Mouse (Mus musculus) limb, embryonic 11.5 days (tissue): ENCODE measurements at regions not wholly inside any gene's neighbourhood (a gene's known extent, or its start where the extent isn't known, plus 50 kb on each side); places are given as distances from the start of the nearest gene placed in this dataset.

Source experiments
- ATAC-seq: fragments of 200-750 bp; cut with Nextera tagmentation; 2 replicates; pipeline ENCODE4 v1.8.0; 2017; ENCODE audit warnings: low read depth; ENCODE audit not compliant: insufficient number of reproducible peaks, low FRiP score, low TSS enrichment
- DNase-seq: peaks from one replicate; pipeline ENCODE4 v3.0.0-alpha.2; 2015; ENCODE audit warnings: low spot score
- H3K27ac ChIP-seq: fragments of 300-500 bp; sonication (generic); replicated peaks from 2 replicates; pipeline ENCODE4 v1.5.1; 2014; ENCODE audit warnings: low read depth, mild to moderate bottlenecking, low read length
- H3K27me3 ChIP-seq: fragments of 300-500 bp; sonication (generic); 2 replicates; pipeline ENCODE4 v1.6.1; 2014; ENCODE audit warnings: mild to moderate bottlenecking, low read length, mixed read lengths; ENCODE audit not compliant: control insufficient read depth, insufficient read depth
- H3K36me3 ChIP-seq: fragments of 300-500 bp; sonication (generic); 2 replicates; pipeline ENCODE4 v1.6.1; 2014; ENCODE audit warnings: mild to moderate bottlenecking, low read length, moderate library complexity, mixed read lengths; ENCODE audit not compliant: control insufficient read depth, insufficient read depth
- H3K4me1 ChIP-seq: fragments of 300-500 bp; sonication (generic); 2 replicates; pipeline ENCODE4 v1.6.1; 2014; ENCODE audit warnings: low read length, mixed read lengths; ENCODE audit not compliant: control insufficient read depth, insufficient read depth
- H3K4me2 ChIP-seq: fragments of 300-500 bp; sonication (generic); 2 replicates; pipeline ENCODE4 v1.6.1; 2014; ENCODE audit warnings: low read depth, mild to moderate bottlenecking, moderate library complexity; ENCODE audit not compliant: severe bottlenecking
- H3K4me3 ChIP-seq: fragments of 300-500 bp; sonication (generic); 2 replicates; pipeline ENCODE4 v1.5.1; 2014; ENCODE audit warnings: low read depth, low read length
- H3K9ac ChIP-seq: fragments of 300-500 bp; sonication (generic); 2 replicates; pipeline ENCODE4 v1.6.1; 2014; ENCODE audit warnings: mild to moderate bottlenecking, low read length
- H3K9me3 ChIP-seq: fragments of 300-500 bp; sonication (generic); 2 replicates; pipeline ENCODE4 v1.6.1; 2016; ENCODE audit warnings: low read length; ENCODE audit not compliant: control insufficient read depth
- WGBS: fragments of 180-500 bp; shearing (Covaris S2); extraction: QIAGEN DNeasy Blood & Tissue Kit; methylation state at CpG from one replicate; pipeline ENCODE4 v1.1.7; 2014; 5-methylcytosine and 5-hydroxymethylcytosine counted together

DNA sequence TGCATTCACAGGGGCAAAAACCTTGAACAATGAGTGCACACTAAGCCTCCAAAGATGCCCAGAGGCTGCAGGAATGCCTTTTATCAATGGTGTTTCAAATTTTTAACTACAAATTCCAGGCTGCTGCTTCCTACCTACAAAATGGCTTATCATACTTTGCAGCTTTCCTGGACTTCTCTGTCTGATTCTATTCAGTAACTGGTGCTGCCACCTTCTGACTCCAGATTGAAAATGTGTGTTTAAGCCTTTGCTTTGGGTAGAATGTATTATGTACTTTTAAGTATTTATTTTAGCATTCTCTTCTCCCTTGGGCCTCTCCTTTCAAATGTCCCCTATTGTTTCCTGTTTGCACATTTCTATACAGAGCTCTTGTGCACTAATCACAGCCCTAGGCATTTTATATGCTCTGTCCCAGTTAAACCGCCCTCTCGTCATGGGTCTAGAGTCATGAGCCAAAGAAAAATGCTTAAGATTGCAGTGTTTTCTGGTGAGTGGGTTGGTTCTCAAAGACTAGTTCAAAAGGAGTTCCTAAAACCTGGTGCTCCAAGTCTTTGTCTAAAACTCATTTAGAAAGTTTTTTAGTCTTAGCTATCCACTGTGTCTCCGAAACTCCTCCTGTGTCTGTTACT, 472.3 kb upstream of the Dpp10 start:
- ATAC-seq = no peak
- WGBS = 87% methylated on average over 3 of the region's 3 CpGs
- no peak for DNase-seq

DNA sequence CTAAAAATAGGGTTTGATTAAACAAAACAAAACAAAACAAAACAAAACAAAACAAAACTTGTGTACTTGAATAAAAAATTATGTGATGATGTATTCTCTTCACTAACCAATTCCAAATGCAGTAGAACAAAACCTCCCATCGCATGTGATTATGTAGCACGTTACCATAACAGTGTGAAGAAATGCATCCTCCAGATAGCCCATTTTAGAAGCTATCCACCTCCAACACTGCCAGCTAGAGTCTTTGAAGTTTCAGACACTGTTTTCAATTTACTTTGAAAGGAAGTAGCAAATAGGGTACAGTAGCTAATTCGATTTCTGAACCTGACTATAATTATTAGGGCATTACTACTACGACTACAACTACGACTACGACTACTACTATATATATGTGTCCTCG, 465.1 kb upstream of the Dpp10 start:
- 88% methylated on average over 7 of the region's 7 CpGs for WGBS
- Histone ChIP-seq H3K27me3 (no peaks in the 10 kb centered on the region), H3K4me3 (no peak overlapping the region), H3K36me3 (no peaks in the 10 kb centered on the region), H3K4me2 (no peak overlapping the region), H3K27ac (no peak overlapping the region), H3K4me1 (no peaks in the 10 kb centered on the region), H3K9me3 (no peaks in the 10 kb centered on the region), H3K9ac (no peak overlapping the region)
- ATAC-seq (no peak), DNase-seq (no peak)

More for the DNA sequence above, 472.3 kb upstream of the Dpp10 start:
- Histone ChIP-seq H3K27me3 (no peaks in the 10 kb centered on the region), H3K4me2 (no peak overlapping the region), H3K9ac (no peak overlapping the region), H3K9me3 (no peaks in the 10 kb centered on the region), H3K36me3 (no peaks in the 10 kb centered on the region), H3K4me3 (no peak overlapping the region), H3K4me1 (no peaks in the 10 kb centered on the region), H3K27ac (no peak overlapping the region)

DNA sequence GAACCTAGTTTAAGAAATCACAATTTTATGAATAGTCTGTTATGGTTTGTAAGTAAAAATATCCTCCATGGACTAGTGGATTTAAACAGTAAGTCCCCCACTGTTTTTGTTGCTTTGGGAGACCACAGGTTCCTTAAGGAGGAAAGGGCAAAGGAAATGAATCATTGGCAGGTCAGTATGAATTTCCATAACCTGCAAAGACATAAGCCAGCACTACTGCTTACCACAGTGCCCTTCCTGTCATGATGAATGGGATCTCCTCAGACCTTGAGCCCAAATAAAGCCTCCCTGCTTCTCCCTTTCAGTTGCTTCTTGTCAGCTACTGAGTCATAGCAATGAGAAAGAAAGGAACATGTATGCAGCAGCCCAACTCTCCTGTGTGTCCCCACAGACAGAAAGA, 443.1 kb upstream of the Dpp10 start:
- Histone ChIP-seq H3K27ac (no peak overlapping the region), H3K4me1 (no peaks in the 10 kb centered on the region), H3K36me3 (no peaks in the 10 kb centered on the region), H3K9ac (no peak overlapping the region), H3K4me3 (no peak overlapping the region), H3K27me3 (no peaks in the 10 kb centered on the region), H3K9me3 (no peaks in the 10 kb centered on the region), H3K4me2 (no peak overlapping the region)
- no peak for ATAC-seq
- DNase-seq = no peak

DNA sequence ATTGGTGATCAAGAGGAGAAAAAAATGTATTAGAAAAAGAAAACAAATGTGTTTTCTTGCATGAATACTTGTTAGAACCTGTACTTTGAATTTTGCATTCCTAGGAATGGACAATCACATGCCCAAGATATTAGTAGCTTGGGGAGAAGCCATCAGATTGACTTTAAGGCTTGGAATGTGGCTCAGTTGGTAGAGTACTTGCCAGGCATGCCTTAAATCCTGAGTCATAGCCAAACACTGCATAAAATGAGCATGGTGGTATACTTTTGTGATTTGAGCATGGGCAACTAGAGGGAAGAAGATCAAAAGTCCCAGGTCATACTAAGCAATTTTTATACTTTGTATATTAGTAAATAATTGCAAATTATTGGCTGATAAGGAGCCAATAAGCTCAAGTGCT, 442.6 kb upstream of the Dpp10 start:
- ATAC-seq (no peak), DNase-seq (no peak)
- Histone ChIP-seq H3K27ac (no peak overlapping the region), H3K4me3 (no peak overlapping the region), H3K4me1 (no peaks in the 10 kb centered on the region), H3K4me2 (no peak overlapping the region), H3K27me3 (no peaks in the 10 kb centered on the region), H3K36me3 (no peaks in the 10 kb centered on the region), H3K9me3 (no peaks in the 10 kb centered on the region), H3K9ac (no peak overlapping the region)

DNA sequence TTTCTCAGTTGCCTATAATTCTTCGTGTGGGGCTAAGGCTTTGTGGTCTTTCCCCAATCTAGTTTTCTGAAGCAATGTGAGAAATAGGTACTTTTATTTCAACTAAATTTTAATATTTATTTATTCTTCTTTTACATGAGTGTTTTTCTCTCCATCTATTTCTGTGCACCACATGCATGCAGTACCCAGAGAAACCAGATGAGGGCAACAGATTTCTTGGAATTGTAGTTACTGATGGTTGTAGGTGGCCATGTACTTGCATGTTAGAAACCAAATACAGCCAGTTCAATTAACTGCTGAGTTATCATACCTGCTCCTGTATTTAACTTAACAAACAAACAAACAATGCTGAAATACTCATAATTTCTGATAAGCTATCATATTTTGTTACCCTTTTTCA, 404.8 kb upstream of the Dpp10 start:
- 18% methylated on average over 1 of the region's 1 CpGs for WGBS
- no peaks in the 10 kb centered on the region for H3K36me3 ChIP-seq
- no peaks in the 10 kb centered on the region for H3K4me1 ChIP-seq
- H3K9ac ChIP-seq = no peak overlapping the region
- H3K27ac ChIP-seq = no peak overlapping the region
- H3K4me2 ChIP-seq = no peak overlapping the region
- peak; percentile 28 for DNase-seq
- no peaks in the 10 kb centered on the region for H3K27me3 ChIP-seq
- H3K4me3 ChIP-seq = no peak overlapping the region
- no peak for ATAC-seq
- no peaks in the 10 kb centered on the region for H3K9me3 ChIP-seq

DNA sequence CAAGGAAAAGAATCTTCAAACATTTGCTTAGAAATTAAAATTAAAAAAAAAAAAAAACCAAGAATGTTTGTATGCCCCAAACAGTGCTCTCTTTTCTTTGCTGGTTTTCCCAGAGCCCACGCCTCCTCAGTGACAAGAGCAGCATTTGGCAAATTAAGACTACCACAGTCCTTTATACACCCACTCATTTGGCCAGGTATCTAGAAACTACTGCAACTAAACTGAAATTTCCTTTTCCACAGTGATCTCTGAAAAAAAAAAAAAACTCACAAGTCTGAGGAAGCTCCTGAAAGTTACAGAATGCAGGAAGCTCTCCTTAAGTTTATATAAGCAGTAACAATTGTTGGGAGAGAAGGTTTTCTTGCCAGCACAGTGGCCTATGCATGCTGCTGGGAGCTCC, 394.2 kb upstream of the Dpp10 start:
- Histone ChIP-seq H3K36me3 (no peaks in the 10 kb centered on the region), H3K4me3 (no peak overlapping the region), H3K4me2 (no peak overlapping the region), H3K9me3 (no peaks in the 10 kb centered on the region), H3K9ac (no peak overlapping the region), H3K27ac (no peak overlapping the region), H3K4me1 (no peaks in the 10 kb centered on the region), H3K27me3 (no peaks in the 10 kb centered on the region)
- DNase-seq = no peak
- no peak for ATAC-seq
- WGBS = 88% methylated on average over 1 of the region's 1 CpGs

DNA sequence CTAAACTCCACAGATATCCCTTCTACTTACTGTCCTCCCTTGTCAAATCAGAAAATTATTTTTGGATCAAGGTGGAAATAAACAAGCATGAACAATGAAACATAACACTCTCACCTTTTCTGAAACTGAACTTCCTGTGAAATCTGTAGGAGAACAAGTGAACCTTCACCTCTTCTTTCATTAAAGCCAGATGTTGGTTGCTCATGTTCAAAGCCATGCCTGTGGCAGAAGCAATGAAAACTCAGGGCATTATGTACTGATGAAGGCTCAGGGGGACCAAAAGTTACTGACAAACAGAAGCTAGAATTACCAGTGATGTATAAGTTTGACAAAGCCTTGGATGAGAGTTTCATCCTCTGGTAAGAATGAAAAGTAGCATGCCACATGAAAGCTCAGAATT, 390.5 kb upstream of the Dpp10 start:
- ATAC-seq = peak; percentile 57; the same call in 1 of the 2 replicates
- Histone ChIP-seq H3K4me1 (no peaks in the 10 kb centered on the region), H3K27ac (no peak overlapping the region), H3K4me3 (no peak overlapping the region), H3K4me2 (no peak overlapping the region), H3K9me3 (no peaks in the 10 kb centered on the region), H3K36me3 (no peaks in the 10 kb centered on the region), H3K27me3 (no peaks in the 10 kb centered on the region), H3K9ac (no peak overlapping the region)
- DNase-seq = no peak

DNA sequence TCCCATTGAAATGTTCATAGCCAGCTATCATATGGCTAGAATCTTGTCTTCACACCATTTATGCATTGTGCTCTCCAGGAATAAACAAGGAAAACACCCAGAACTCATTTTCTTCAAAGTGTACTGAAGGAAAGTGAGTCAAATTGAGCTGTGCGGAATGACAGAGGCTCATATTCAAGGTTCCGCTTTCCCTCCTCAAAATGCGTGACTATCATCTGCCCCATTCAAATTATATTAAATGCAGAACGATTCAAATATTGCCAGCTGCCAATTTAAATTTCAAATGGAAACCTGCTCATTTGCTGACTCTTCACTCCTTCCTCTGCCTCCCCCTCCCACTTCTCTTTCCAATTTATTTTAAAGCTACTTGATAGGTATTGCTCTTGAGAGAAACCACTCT, 384.2 kb upstream of the Dpp10 start:
- 93% methylated on average over 4 of the region's 4 CpGs for WGBS
- no peaks in the 10 kb centered on the region for H3K27me3 ChIP-seq
- H3K9ac ChIP-seq = no peak overlapping the region

DNA sequence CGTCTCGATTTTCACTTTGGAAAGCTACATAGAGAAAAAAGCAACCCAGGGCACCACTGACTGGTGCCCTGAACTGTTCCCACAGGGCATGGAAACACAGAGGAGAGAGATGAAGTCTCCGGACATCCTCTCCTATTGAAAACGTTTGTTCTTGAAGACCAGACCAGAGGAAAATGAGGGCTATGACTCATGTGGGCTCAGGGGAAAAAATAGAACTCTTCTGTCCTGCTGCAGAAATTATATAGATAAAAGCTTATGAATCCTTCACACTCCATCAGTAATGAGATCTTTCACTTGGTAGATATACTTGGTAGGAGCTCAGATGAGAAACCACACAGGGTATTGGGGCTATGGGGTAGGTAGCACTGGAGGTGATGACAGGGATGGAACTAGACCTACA, 371.4 kb upstream of the Dpp10 start:
- Histone ChIP-seq H3K36me3 (no peaks in the 10 kb centered on the region), H3K9ac (no peak overlapping the region), H3K27ac (no peak overlapping the region), H3K4me3 (no peak overlapping the region), H3K9me3 (no peaks in the 10 kb centered on the region), H3K27me3 (no peaks in the 10 kb centered on the region), H3K4me2 (no peak overlapping the region), H3K4me1 (no peaks in the 10 kb centered on the region)
- 82% methylated on average over 4 of the region's 4 CpGs for WGBS
- ATAC-seq (no peak), DNase-seq (no peak)

More for the DNA sequence above, 384.2 kb upstream of the Dpp10 start:
- H3K9me3 ChIP-seq = no peaks in the 10 kb centered on the region
- H3K4me2 ChIP-seq = no peak overlapping the region
- H3K4me3 ChIP-seq = no peak overlapping the region
- DNase-seq = no peak
- no peaks in the 10 kb centered on the region for H3K36me3 ChIP-seq
- H3K4me1 ChIP-seq = no peaks in the 10 kb centered on the region
- no peak for ATAC-seq
- no peak overlapping the region for H3K27ac ChIP-seq
